ENCODE assay signal across 8 mouse cellular contexts in the genomic region with DNA sequence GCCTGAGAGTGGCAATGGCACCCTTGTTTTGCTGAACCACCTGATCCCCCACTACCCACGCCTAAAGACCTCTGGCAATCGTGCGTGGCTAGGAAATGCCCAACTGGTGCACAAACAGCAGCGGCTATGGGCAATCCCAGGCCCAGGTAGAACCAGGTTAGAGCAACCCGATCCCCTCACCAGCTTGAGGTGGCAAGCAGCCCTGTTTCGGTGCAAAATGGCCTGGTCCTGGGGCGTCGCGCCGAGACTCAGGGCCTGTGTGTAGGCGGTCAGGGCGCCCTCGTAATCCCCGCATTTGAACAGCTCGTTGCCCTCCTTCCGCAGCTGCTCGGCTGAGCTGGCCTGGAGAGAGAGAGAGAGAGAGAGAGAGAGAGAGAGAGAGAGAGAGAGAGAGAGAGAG. TPM values are rescaled to one million over a fixed set of nuclear protein-coding genes. Genes with fewer than 3 reads are reported as not detected.
A peak's percentile ranks its signal among the peaks of the same experiment; 100 is the strongest.
DNase-seq lines count a peak whose midpoint lies in the region; ATAC-seq and TF ChIP-seq lines count a peak whose summit lies in the region.

No protein-coding gene starts in this region.

- peak overlapping the region; percentile 40 for H3K9ac ChIP-seq in heart, postnatal 0 days (replicated peaks; ENCODE audit: low read depth, low read length)
- peak overlapping the region; percentile 65 for H3K9ac ChIP-seq in limb, embryonic 12.5 days (replicated peaks)
- H3K9ac ChIP-seq in midbrain, embryonic 14.5 days (replicated peaks; ENCODE audit: low read length), result peak overlapping the region; percentile 78

- no peak for TF ChIP-seq CTCF in heart, postnatal 0 days (IDR thresholded peaks at IDR 0.05; ENCODE audit: low read depth)

- no peak for TF ChIP-seq EP300 in heart, postnatal 0 days (IDR thresholded peaks at IDR 0.05; ENCODE audit: low read depth)

- intact Hi-C loops in left cerebral cortex, postnatal 4 days (cut with DNase I), result no loop called here

- H3K9me3 ChIP-seq in heart, postnatal 0 days (replicated peaks; ENCODE audit: control insufficient read depth, low read length), result no peaks in the 10 kb centered on the region
- no peaks in the 10 kb centered on the region for H3K9me3 ChIP-seq in limb, embryonic 12.5 days
- no peaks in the 10 kb centered on the region for H3K9me3 ChIP-seq in midbrain, embryonic 14.5 days (ENCODE audit: control insufficient read depth, low read length)

- peak overlapping the region; percentile 67 for H3K4me2 ChIP-seq in heart, postnatal 0 days (ENCODE audit: low read depth, low read length)
- peak overlapping the region; percentile 85 for H3K4me2 ChIP-seq in limb, embryonic 12.5 days
- H3K4me2 ChIP-seq in midbrain, embryonic 14.5 days (ENCODE audit: low read length), result peak overlapping the region; percentile 88

- peak; percentile 39 for DNase-seq in left cerebral cortex, postnatal 4 days
- no peak for DNase-seq in left cerebral cortex, adult 9 months (ENCODE audit: low spot score in 2 of 2)
- peak; percentile 69 to 71 for DNase-seq in cerebellum, postnatal 10 days
- no peak for DNase-seq in heart, postnatal 0 days (ENCODE audit: low spot score)
- DNase-seq in midbrain, embryonic 14.5 days, result peak; percentile 62
- peak; percentile 61 for DNase-seq in thymus, postnatal 4 days

- 7% methylated on average over 17 of the region's 17 CpGs for WGBS in heart, postnatal 0 days
- 12% methylated on average over 17 of the region's 17 CpGs for WGBS in limb, embryonic 12.5 days
- 8% methylated on average over 17 of the region's 17 CpGs for WGBS in midbrain, embryonic 14.5 days

- H3K4me3 ChIP-seq in heart, postnatal 0 days (ENCODE audit: low read depth, low read length), result peak overlapping the region; percentile 66
- peak overlapping the region; percentile 49 for H3K4me3 ChIP-seq in limb, embryonic 12.5 days (replicated peaks)
- H3K4me3 ChIP-seq in midbrain, embryonic 14.5 days (replicated peaks; ENCODE audit: low read depth, low read length), result peak overlapping the region; percentile 58

- no peak for ATAC-seq in heart, postnatal 0 days (ENCODE audit: insufficient read depth, low read depth)
- ATAC-seq in limb, embryonic 12.5 days (ENCODE audit: insufficient number of reproducible peaks, insufficient read depth, low FRiP score, low TSS enrichment, low read depth), result no peak
- ATAC-seq in midbrain, embryonic 14.5 days (ENCODE audit: low FRiP score, low TSS enrichment), result no peak
- ATAC-seq in granulocyte monocyte progenitor cell, adult 5-6 weeks (replicated peaks; ENCODE audit: poor library complexity, severe bottlenecking), result no peak

- no peak overlapping the region for H3K27ac ChIP-seq in heart, postnatal 0 days (ENCODE audit: low read depth)
- peak overlapping the region; percentile 41; the same call in 1 of the 2 replicates for H3K27ac ChIP-seq in limb, embryonic 12.5 days
- H3K27ac ChIP-seq in midbrain, embryonic 14.5 days (replicated peaks; ENCODE audit: low read depth, low read length), result peak overlapping the region; percentile 76

- H3K36me3 ChIP-seq in heart, postnatal 0 days (replicated peaks; ENCODE audit: control insufficient read depth, insufficient read depth, low read length), result peaks cover 33% of the 10 kb centered on the region
- H3K36me3 ChIP-seq in limb, embryonic 12.5 days, result peaks cover 33% of the 10 kb centered on the region
- peaks cover 29% of the 10 kb centered on the region for H3K36me3 ChIP-seq in midbrain, embryonic 14.5 days (ENCODE audit: control insufficient read depth, insufficient read depth, low read length)

- H3K27me3 ChIP-seq in heart, postnatal 0 days (ENCODE audit: control insufficient read depth, insufficient read depth, low read length), result no peaks in the 10 kb centered on the region
- no peaks in the 10 kb centered on the region for H3K27me3 ChIP-seq in limb, embryonic 12.5 days
- H3K27me3 ChIP-seq in midbrain, embryonic 14.5 days (ENCODE audit: control insufficient read depth, insufficient read depth, low read length), result no peaks in the 10 kb centered on the region

- H3K4me1 ChIP-seq in heart, postnatal 0 days (ENCODE audit: control insufficient read depth, insufficient read depth), result peaks cover 23% of the 10 kb centered on the region
- H3K4me1 ChIP-seq in limb, embryonic 12.5 days (replicated peaks), result peaks cover 37% of the 10 kb centered on the region
- peaks cover 35% of the 10 kb centered on the region for H3K4me1 ChIP-seq in midbrain, embryonic 14.5 days (ENCODE audit: control insufficient read depth, insufficient read depth, low read length)

RNA-seq across cellular contexts. Expression of gene Unc45a, which starts 1.4 kb away (rescaled TPM):
- total RNA-seq in left cerebral cortex, postnatal 4 days (2021), result 10 to 100 TPM; 63.0 to 63.3 TPM
- 21.6 and 44.5 TPM in 2 replicates for total RNA-seq in heart, postnatal 0 days (2014; rRNA removed; ENCODE audit: low replicate concordance)
- polyA plus RNA-seq in heart, postnatal 0 days (2015; fragmentation: Nextera tagmentation; extraction: Ambion mirVana), result 11.0 and 12.5 TPM in 2 replicates
- polyA plus RNA-seq in limb, embryonic 12.5 days (2016; fragmentation: Nextera tagmentation; extraction: Ambion mirVana), result 56.9 and 61.8 TPM in 2 replicates
- 42.7 and 43.7 TPM in 2 replicates for polyA plus RNA-seq in midbrain, embryonic 14.5 days (2014; fragmentation: Nextera tagmentation; extraction: Ambion mirVana)
- total RNA-seq in granulocyte monocyte progenitor cell, adult 5-6 weeks (2014; fragmentation: Nextera tagmentation), result 8.1 and 13.9 TPM in 2 replicates
- 20.2 and 22.4 TPM in 2 replicates for total RNA-seq in granulocyte monocyte progenitor cell, adult 5-6 weeks (2017)

RNA-seq across cellular contexts. Expression of gene Hddc3, which starts 3.5 kb away (rescaled TPM):
- 10 to 100 TPM; 49.2 to 50.8 TPM for total RNA-seq in left cerebral cortex, postnatal 4 days (2021)
- 19.8 and 28.5 TPM in 2 replicates for total RNA-seq in heart, postnatal 0 days (2014; rRNA removed; ENCODE audit: low replicate concordance)
- polyA plus RNA-seq in heart, postnatal 0 days (2015; fragmentation: Nextera tagmentation; extraction: Ambion mirVana), result 14.5 and 17.8 TPM in 2 replicates
- 25.8 and 29.6 TPM in 2 replicates for polyA plus RNA-seq in limb, embryonic 12.5 days (2016; fragmentation: Nextera tagmentation; extraction: Ambion mirVana)
- polyA plus RNA-seq in midbrain, embryonic 14.5 days (2014; fragmentation: Nextera tagmentation; extraction: Ambion mirVana), result 28.7 and 34.8 TPM in 2 replicates
- 10.3 and 14.5 TPM in 2 replicates for total RNA-seq in granulocyte monocyte progenitor cell, adult 5-6 weeks (2014; fragmentation: Nextera tagmentation)
- 15.9 and 22.4 TPM in 2 replicates for total RNA-seq in granulocyte monocyte progenitor cell, adult 5-6 weeks (2017)

RNA-seq across cellular contexts. Expression of gene Rccd1, which starts 15.1 kb away (rescaled TPM):
- total RNA-seq in left cerebral cortex, postnatal 4 days (2021), result 10 to 100 TPM; 16.9 to 22.8 TPM
- total RNA-seq in heart, postnatal 0 days (2014; rRNA removed; ENCODE audit: low replicate concordance), result 3.7 and 7.6 TPM in 2 replicates
- polyA plus RNA-seq in heart, postnatal 0 days (2015; fragmentation: Nextera tagmentation; extraction: Ambion mirVana), result 2.9 and 3.1 TPM in 2 replicates
- 12.6 and 13.9 TPM in 2 replicates for polyA plus RNA-seq in limb, embryonic 12.5 days (2016; fragmentation: Nextera tagmentation; extraction: Ambion mirVana)
- polyA plus RNA-seq in midbrain, embryonic 14.5 days (2014; fragmentation: Nextera tagmentation; extraction: Ambion mirVana), result 14.6 and 16.5 TPM in 2 replicates
- total RNA-seq in granulocyte monocyte progenitor cell, adult 5-6 weeks (2014; fragmentation: Nextera tagmentation), result 20.6 and 23.6 TPM in 2 replicates
- 16.4 and 23.0 TPM in 2 replicates for total RNA-seq in granulocyte monocyte progenitor cell, adult 5-6 weeks (2017)

RNA-seq across cellular contexts. Expression of gene Man2a2, which starts 31.8 kb away (rescaled TPM):
- total RNA-seq in left cerebral cortex, postnatal 4 days (2021), result 100 to 1,000 TPM; 112 to 121 TPM
- total RNA-seq in heart, postnatal 0 days (2014; rRNA removed; ENCODE audit: low replicate concordance), result 30.2 and 55.2 TPM in 2 replicates
- polyA plus RNA-seq in heart, postnatal 0 days (2015; fragmentation: Nextera tagmentation; extraction: Ambion mirVana), result 7.2 and 7.7 TPM in 2 replicates
- polyA plus RNA-seq in limb, embryonic 12.5 days (2016; fragmentation: Nextera tagmentation; extraction: Ambion mirVana), result 25.7 and 31.7 TPM in 2 replicates
- 18.1 and 19.5 TPM in 2 replicates for polyA plus RNA-seq in midbrain, embryonic 14.5 days (2014; fragmentation: Nextera tagmentation; extraction: Ambion mirVana)
- 60.4 and 74.6 TPM in 2 replicates for total RNA-seq in granulocyte monocyte progenitor cell, adult 5-6 weeks (2014; fragmentation: Nextera tagmentation)
- total RNA-seq in granulocyte monocyte progenitor cell, adult 5-6 weeks (2017), result 32.7 and 36.7 TPM in 2 replicates

RNA-seq across cellular contexts. Expression of gene Prc1, which starts 45.1 kb away (rescaled TPM):
- total RNA-seq in left cerebral cortex, postnatal 4 days (2021), result 10 to 100 TPM; 16.5 to 18.0 TPM
- total RNA-seq in heart, postnatal 0 days (2014; rRNA removed; ENCODE audit: low replicate concordance), result 59.9 and 98.0 TPM in 2 replicates
- polyA plus RNA-seq in heart, postnatal 0 days (2015; fragmentation: Nextera tagmentation; extraction: Ambion mirVana), result 46.1 and 49.4 TPM in 2 replicates
- polyA plus RNA-seq in limb, embryonic 12.5 days (2016; fragmentation: Nextera tagmentation; extraction: Ambion mirVana), result 133 and 144 TPM in 2 replicates
- polyA plus RNA-seq in midbrain, embryonic 14.5 days (2014; fragmentation: Nextera tagmentation; extraction: Ambion mirVana), result 25.4 and 47.7 TPM in 2 replicates
- 40.7 and 42.7 TPM in 2 replicates for total RNA-seq in granulocyte monocyte progenitor cell, adult 5-6 weeks (2014; fragmentation: Nextera tagmentation)
- 141 and 156 TPM in 2 replicates for total RNA-seq in granulocyte monocyte progenitor cell, adult 5-6 weeks (2017)

Comparison
In these comparisons a context has a peak if more than half of its experiments do, and no peak if none do; other contexts are left out.
1. DNase-seq: peak in left cerebral cortex, postnatal 4 days (single experiment), cerebellum, postnatal 10 days (2 of 2), midbrain, embryonic 14.5 days (single experiment) and thymus, postnatal 4 days (single experiment); none in left cerebral cortex, adult 9 months (0 of 2) and heart, postnatal 0 days (single experiment).
2. Peak in every context shown above with its lines, with median percentiles within 50 percentile points of each other: H3K4me2 ChIP-seq, H3K4me3 ChIP-seq and H3K9ac ChIP-seq.